Mouse (Mus musculus) bone marrow, adult 2 months (tissue): ENCODE measurements around the gene Kazald1. TPM values are rescaled to one million over a fixed set of nuclear protein-coding genes. Genes with fewer than 3 reads are reported as not detected.
"Not testable (repeated sequence)": the region's sequence is repeated elsewhere in the genome, so short reads cannot be mapped to it uniquely, and the experiment has no call there.

ENCODE experiments used
- H3K27ac ChIP-seq: fragments of 200-500 bp; 2 replicates; pipeline ENCODE4 v1.5.1; 2012; ENCODE audit warnings: low read depth, mild to moderate bottlenecking, control low read depth, inconsistent platforms, low read length; ENCODE audit not compliant: control insufficient read depth, poor library complexity, insufficient read depth
- H3K4me1 ChIP-seq: fragments of 200-500 bp; 2 replicates; pipeline ENCODE4 v1.6.1; 2011; ENCODE audit warnings: low read length; ENCODE audit not compliant: control insufficient read depth, insufficient read depth
- H3K4me3 ChIP-seq: fragments of 200-500 bp; replicated peaks from 2 replicates; pipeline ENCODE3; 2011; ENCODE audit warnings: mild to moderate bottlenecking, low read depth, low read length, control low read depth; ENCODE audit not compliant: control insufficient read depth
- CTCF ChIP-seq: fragments of 200-500 bp; IDR thresholded peaks from 2 replicates; pipeline ENCODE4 v1.5.1; 2011; ENCODE audit warnings: low read length, control low read depth; ENCODE audit not compliant: control insufficient read depth, insufficient read depth
- POLR2A ChIP-seq: fragments of 200-500 bp; IDR thresholded peaks from 2 replicates; pipeline ENCODE4 v1.6.1; 2011; ENCODE audit warnings: low read depth, mild to moderate bottlenecking, control low read depth, low read length, borderline replicate concordance; ENCODE audit not compliant: control insufficient read depth
- WGBS: fragments of 180-500 bp; shearing (Covaris S2); methylation state at CpG from one replicate; pipeline ENCODE4 v1.1.7; 2018; 5-methylcytosine and 5-hydroxymethylcytosine counted together
- polyA plus RNA-seq: library from polyadenylated mRNA; stranded (reverse); fragments of >200 nt; gene quantifications from 2 replicates; pipeline ENCODE4 v1.2.4, GENCODE M21; 2011; ENCODE audit warnings: low replicate concordance; ENCODE audit not compliant: missing spikeins, insufficient read depth, insufficient read length

Kazald1 gene
- polyA plus RNA-seq, 1 experiment, result 2.2 TPM

DNA sequence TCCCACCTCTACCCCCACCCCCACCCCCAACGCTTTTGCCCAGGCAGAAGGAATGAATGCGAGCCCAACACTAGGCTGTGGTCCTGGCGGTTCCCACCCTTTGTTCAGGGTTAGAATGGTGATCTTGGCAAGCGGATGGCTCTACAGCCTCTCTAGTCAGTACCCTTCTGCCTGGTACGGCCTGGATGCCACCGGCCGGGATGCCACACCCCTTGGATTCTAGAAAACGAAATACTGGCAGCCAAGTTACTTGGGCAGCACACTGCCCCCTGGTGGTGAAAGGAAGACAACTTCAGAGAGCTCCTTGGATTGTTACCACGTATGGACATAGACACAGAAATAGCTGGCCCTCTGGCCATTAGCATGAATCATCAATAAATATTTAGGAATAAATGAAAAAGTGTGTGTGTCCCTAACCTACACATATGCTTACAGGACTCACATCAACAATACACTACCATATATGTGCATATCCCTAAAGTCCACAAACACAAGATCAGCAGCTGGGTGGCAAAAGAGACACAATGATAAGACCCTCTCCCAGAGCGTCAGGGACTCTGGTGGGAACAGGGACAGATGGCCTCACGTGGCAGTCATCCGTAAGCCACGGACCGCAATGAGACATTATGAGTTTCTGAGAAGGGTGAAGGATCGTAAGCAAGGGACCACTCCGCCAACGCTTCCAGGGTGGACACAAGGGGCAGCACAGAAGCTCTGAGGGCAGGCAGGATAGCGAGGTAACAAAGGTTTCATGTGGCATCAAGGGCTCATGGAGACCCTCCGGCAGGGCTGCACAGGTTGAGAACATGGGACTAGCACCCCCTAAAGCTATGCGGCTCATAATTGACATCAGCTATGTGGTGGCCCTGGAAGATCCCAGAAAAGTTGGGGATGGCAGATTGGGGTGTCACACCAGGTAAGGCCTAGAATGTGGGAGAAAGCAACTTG is 44.0 kb upstream of the Kazald1 start:
- H3K27ac ChIP-seq, result no peak overlapping the region
- 40% methylated on average over 20 of the region's 20 CpGs for WGBS
- TF ChIP-seq POLR2A, result no peak
- TF ChIP-seq CTCF, result peak; percentile 77
- peak overlapping the region; percentile 14 for H3K4me3 ChIP-seq
- no peaks in the 10 kb centered on the region for H3K4me1 ChIP-seq

DNA sequence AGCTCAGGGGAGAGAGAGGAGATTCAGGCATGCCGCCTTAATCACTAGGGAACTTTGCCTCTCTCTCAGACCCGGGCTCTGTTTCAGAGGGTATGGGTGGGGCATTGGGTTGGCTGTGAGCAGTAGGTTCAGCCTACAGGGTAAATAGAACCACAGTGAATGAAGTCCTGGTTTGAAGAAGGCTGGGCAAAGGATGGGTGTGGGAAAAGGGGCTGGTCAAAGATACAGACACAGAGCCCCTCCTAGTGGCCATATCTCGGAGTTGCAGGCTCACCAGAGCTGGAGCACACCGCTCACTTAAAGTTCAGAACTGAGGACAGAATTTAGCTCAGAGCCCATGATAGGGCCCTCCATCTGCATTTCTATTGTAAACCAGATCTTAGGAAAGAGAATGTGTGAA is 43.3 kb upstream of the Kazald1 start:
- H3K4me3 ChIP-seq, result no peak overlapping the region
- H3K4me1 ChIP-seq, result no peaks in the 10 kb centered on the region
- no peak overlapping the region for H3K27ac ChIP-seq
- 29% methylated on average over 4 of the region's 4 CpGs for WGBS
- TF ChIP-seq CTCF (peak; percentile 80), POLR2A (no peak)

- WGBS, result 55% methylated on average over 17 of the region's 17 CpGs
- TF ChIP-seq POLR2A (no peak), CTCF (no peak)
- Histone ChIP-seq H3K4me1 (no peaks in the 10 kb centered on the region), H3K27ac (no peak overlapping the region; the same call in 1 of the 2 replicates), H3K4me3 (no peak overlapping the region)
Measured at GRCm38 (mm10) chr19:45032570-45033332, 42.3 kb upstream of the Kazald1 start.

DNA sequence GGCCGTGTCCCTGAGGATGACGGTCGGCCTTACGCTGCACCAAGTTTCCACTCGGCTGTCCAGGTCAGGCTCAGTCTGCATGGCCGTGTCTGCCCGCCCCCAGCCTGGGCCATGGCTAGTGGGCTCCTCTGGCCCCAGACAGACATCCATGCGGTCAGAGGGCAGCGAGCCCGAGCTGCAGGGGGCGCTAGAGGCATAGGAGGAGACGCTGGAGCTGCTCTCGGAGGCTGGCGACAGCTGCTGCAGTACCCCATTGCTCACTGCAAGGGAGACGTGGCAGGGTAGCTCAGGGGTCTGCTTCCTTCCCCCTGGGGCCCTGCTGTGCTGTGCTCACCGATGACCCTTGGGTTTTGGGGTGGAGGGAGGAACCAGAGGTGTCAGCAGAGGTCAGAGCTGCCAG is 38.2 kb upstream of the Kazald1 start:
- TF ChIP-seq CTCF, result peak; percentile 63
- no peak for TF ChIP-seq POLR2A
- H3K4me1 ChIP-seq, result no peaks in the 10 kb centered on the region
- 44% methylated on average over 16 of the region's 16 CpGs for WGBS
- H3K4me3 ChIP-seq, result no peak overlapping the region
- no peak overlapping the region for H3K27ac ChIP-seq

DNA sequence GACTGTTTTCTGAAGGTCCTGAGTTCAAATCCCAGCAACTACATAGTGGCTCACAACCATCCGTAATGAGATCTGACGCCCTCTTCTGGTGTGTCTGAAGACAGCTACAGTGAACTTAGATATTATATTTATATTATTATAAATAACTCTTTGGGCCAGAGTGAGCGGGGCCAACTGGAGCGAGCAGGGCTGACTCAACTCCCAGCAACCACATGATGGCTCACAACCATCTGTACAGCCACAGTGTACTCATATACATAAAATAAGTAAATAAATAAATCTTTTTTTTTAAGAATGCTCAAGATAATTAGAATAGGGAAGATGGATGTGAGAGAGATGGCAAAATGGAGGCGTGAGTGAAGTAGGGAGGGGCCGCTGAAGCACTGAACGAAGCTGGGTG is 36.8 kb upstream of the Kazald1 start:
- not testable (repeated sequence) for H3K4me3 ChIP-seq, H3K4me1 ChIP-seq, H3K27ac ChIP-seq
- 83% methylated on average over 7 of the region's 7 CpGs for WGBS

GRCm38 (mm10) chr19:45040214-45040613 is 34.8 kb upstream of the Kazald1 start:
- WGBS, result 71% methylated on average over 13 of the region's 13 CpGs
- H3K27ac ChIP-seq, result no peak overlapping the region
- H3K4me1 ChIP-seq, result no peaks in the 10 kb centered on the region

DNA sequence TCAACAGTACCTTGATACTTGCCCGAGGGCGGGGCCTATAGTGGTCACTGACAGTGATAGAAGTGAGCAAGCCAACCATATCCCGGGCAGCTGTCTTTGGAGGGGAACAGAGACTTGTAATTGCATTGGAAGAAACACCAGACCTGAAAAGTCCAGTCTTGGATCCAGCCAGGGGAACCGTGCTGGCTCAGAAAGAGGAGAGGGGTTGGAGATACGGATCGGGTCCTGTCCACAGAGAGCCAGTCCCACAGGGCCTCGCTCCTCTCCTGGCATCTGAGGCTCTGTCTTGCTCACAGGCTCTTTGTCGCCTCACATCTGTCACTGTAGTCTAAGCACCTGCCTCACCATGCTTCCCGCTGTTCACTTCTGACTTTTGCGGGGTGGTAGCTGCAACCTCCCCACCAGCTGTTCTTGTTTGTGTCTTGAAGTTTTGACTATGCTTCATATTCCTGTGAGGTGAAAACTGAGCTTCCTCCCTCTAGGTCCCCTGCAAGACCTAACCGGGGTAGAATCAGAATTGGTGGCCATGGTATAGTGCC is 30.6 kb upstream of the Kazald1 start:
- 70% methylated on average over 11 of the region's 11 CpGs for WGBS
- Histone ChIP-seq H3K27ac (no peak overlapping the region), H3K4me3 (no peak overlapping the region), H3K4me1 (peaks cover 3% of the 10 kb centered on the region)
- TF ChIP-seq CTCF (no peak), POLR2A (no peak)

More at GRCm38 (mm10) chr19:45040214-45040613, 34.8 kb upstream of the Kazald1 start:
- TF ChIP-seq CTCF, result no peak
- TF ChIP-seq POLR2A, result no peak
- H3K4me3 ChIP-seq, result no peak overlapping the region

- WGBS, result 61% methylated on average over 15 of the region's 15 CpGs
- H3K27ac ChIP-seq, result no peak overlapping the region
- H3K4me1 ChIP-seq, result peaks cover 3% of the 10 kb centered on the region
- no peak for TF ChIP-seq POLR2A
- no peak for TF ChIP-seq CTCF
- H3K4me3 ChIP-seq, result no peak overlapping the region
Measured at GRCm38 (mm10) chr19:45045236-45045635, 29.8 kb upstream of the Kazald1 start.
